Mouse (Mus musculus) forebrain, embryonic 12.5 days (tissue): ENCODE measurements around the gene Rnf114. TPM values are rescaled to one million over a fixed set of nuclear protein-coding genes. Genes with fewer than 3 reads are reported as not detected.
A peak's percentile ranks its signal among the peaks of the same experiment; 100 is the strongest.

Source experiments
- ATAC-seq: fragments of 200-750 bp; cut with Nextera tagmentation; 2 replicates; pipeline ENCODE4 v1.8.0; 2017; ENCODE audit warnings: moderate TSS enrichment; ENCODE audit not compliant: low FRiP score
- H3K27ac ChIP-seq: fragments of 300-500 bp; sonication (generic); 2 replicates; pipeline ENCODE4 v1.5.1; 2016; ENCODE audit warnings: mild to moderate bottlenecking
- H3K27me3 ChIP-seq: fragments of 300-500 bp; sonication (generic); 2 replicates; pipeline ENCODE4 v1.6.1; 2016; ENCODE audit warnings: mild to moderate bottlenecking
- H3K36me3 ChIP-seq: fragments of 300-500 bp; sonication (generic); replicated peaks from 2 replicates; pipeline ENCODE4 v1.6.1; 2016; ENCODE audit warnings: mild to moderate bottlenecking
- H3K4me1 ChIP-seq: fragments of 300-500 bp; sonication (generic); 2 replicates; pipeline ENCODE4 v1.6.1; 2016
- H3K4me2 ChIP-seq: fragments of 300-500 bp; sonication (generic); 2 replicates; pipeline ENCODE4 v1.6.1; 2016; ENCODE audit warnings: mild to moderate bottlenecking, moderate library complexity
- H3K4me3 ChIP-seq: fragments of 300-500 bp; sonication (generic); replicated peaks from 2 replicates; pipeline ENCODE4 v1.5.1; 2016; ENCODE audit warnings: mild to moderate bottlenecking
- H3K9ac ChIP-seq: fragments of 300-500 bp; sonication (generic); 2 replicates; pipeline ENCODE4 v1.6.1; 2016; ENCODE audit warnings: mild to moderate bottlenecking
- H3K9me3 ChIP-seq: fragments of 300-500 bp; sonication (generic); 2 replicates; pipeline ENCODE4 v1.6.1; 2016
- WGBS: fragments of 180-500 bp; shearing (Covaris S2); methylation state at CpG from one replicate; pipeline ENCODE4 v1.1.7; 2016; 5-methylcytosine and 5-hydroxymethylcytosine counted together
- polyA plus RNA-seq: library from polyadenylated mRNA; unstranded; fragments of >200 nt; fragmentation: Nextera tagmentation; extraction: Ambion mirVana; gene quantifications from 2 replicates; pipeline ENCODE4 v1.2.1, GENCODE M21; 2016

Rnf114 gene
- polyA plus RNA-seq, 1 experiment from 2014 or later, result 129 TPM

- H3K4me2 ChIP-seq, result no peak overlapping the region
- no peaks in the 10 kb centered on the region for H3K9me3 ChIP-seq
- H3K27me3 ChIP-seq, result no peaks in the 10 kb centered on the region
- ATAC-seq, result no peak
- H3K4me3 ChIP-seq, result no peak overlapping the region
- H3K27ac ChIP-seq, result no peak overlapping the region
- no peaks in the 10 kb centered on the region for H3K36me3 ChIP-seq
- no peak overlapping the region for H3K9ac ChIP-seq
- WGBS, result 88% methylated on average over 7 of the region's 7 CpGs
- H3K4me1 ChIP-seq, result peaks cover 7% of the 10 kb centered on the region
These were observed 56.5 kb downstream of the Rnf114 start for GRCm38 (mm10) chr2:167548961-167549360.

GRCm38 (mm10) chr2:167550341-167550854 lies 58.0 kb downstream of the Rnf114 start:
- Histone ChIP-seq H3K36me3 (no peaks in the 10 kb centered on the region), H3K9me3 (no peaks in the 10 kb centered on the region), H3K27me3 (no peaks in the 10 kb centered on the region), H3K4me2 (no peak overlapping the region), H3K4me1 (peaks cover 7% of the 10 kb centered on the region), H3K4me3 (no peak overlapping the region), H3K9ac (no peak overlapping the region), H3K27ac (no peak overlapping the region)
- 79% methylated on average over 8 of the region's 8 CpGs for WGBS
- no peak for ATAC-seq

- no peak overlapping the region for H3K27ac ChIP-seq
- WGBS, result 78% methylated on average over 8 of the region's 8 CpGs
These were observed 59.0 kb downstream of the Rnf114 start for GRCm38 (mm10) chr2:167551342-167551920.

GRCm38 (mm10) chr2:167552292-167552691 lies 59.8 kb downstream of the Rnf114 start:
- H3K4me3 ChIP-seq, result no peak overlapping the region

More at GRCm38 (mm10) chr2:167551342-167551920, 59.0 kb downstream of the Rnf114 start:
- ATAC-seq, result no peak
- H3K9me3 ChIP-seq, result no peaks in the 10 kb centered on the region
- no peak overlapping the region for H3K4me2 ChIP-seq
- no peak overlapping the region for H3K4me3 ChIP-seq
- no peak overlapping the region for H3K9ac ChIP-seq
- H3K27me3 ChIP-seq, result no peaks in the 10 kb centered on the region
- no peaks in the 10 kb centered on the region for H3K36me3 ChIP-seq
- H3K4me1 ChIP-seq, result peaks cover 7% of the 10 kb centered on the region

GRCm38 (mm10) chr2:167552927-167553402 lies 60.5 kb downstream of the Rnf114 start:
- H3K9me3 ChIP-seq, result no peaks in the 10 kb centered on the region
- ATAC-seq, result no peak
- no peak overlapping the region for H3K4me2 ChIP-seq
- H3K27ac ChIP-seq, result no peak overlapping the region
- no peaks in the 10 kb centered on the region for H3K36me3 ChIP-seq
- H3K27me3 ChIP-seq, result no peaks in the 10 kb centered on the region
- peaks cover 7% of the 10 kb centered on the region for H3K4me1 ChIP-seq
- H3K9ac ChIP-seq, result no peak overlapping the region
- 24% methylated on average over 11 of the region's 11 CpGs for whole genome bisulfite sequencing
- H3K4me3 ChIP-seq, result no peak overlapping the region

More at GRCm38 (mm10) chr2:167552292-167552691, 59.8 kb downstream of the Rnf114 start:
- Histone ChIP-seq H3K4me2 (no peak overlapping the region), H3K9me3 (no peaks in the 10 kb centered on the region), H3K36me3 (no peaks in the 10 kb centered on the region), H3K27me3 (no peaks in the 10 kb centered on the region), H3K27ac (no peak overlapping the region), H3K4me1 (peaks cover 7% of the 10 kb centered on the region), H3K9ac (no peak overlapping the region)
- ATAC-seq, result no peak
- WGBS, result 88% methylated on average over 4 of the region's 4 CpGs

- no peaks in the 10 kb centered on the region for H3K36me3 ChIP-seq
- 87% methylated on average over 5 of the region's 5 CpGs for WGBS
- H3K4me2 ChIP-seq, result no peak overlapping the region
- H3K9me3 ChIP-seq, result no peaks in the 10 kb centered on the region
- ATAC-seq, result no peak
- H3K27me3 ChIP-seq, result peaks cover 14% of the 10 kb centered on the region
- no peak overlapping the region for H3K27ac ChIP-seq
- peaks cover 21% of the 10 kb centered on the region for H3K4me1 ChIP-seq
- H3K4me3 ChIP-seq, result no peak overlapping the region
- H3K9ac ChIP-seq, result no peak overlapping the region
These were observed 63.3 kb downstream of the Rnf114 start for GRCm38 (mm10) chr2:167555766-167556165.

GRCm38 (mm10) chr2:167559413-167559812 lies 67.0 kb downstream of the Rnf114 start:
- Histone ChIP-seq H3K4me2 (peak overlapping the region; percentile 46), H3K27me3 (peaks cover 19% of the 10 kb centered on the region), H3K9ac (peak overlapping the region; percentile 42; the same call in 1 of the 2 replicates), H3K27ac (0 out of 2 replicates have a peak overlapping the region, but pooled peaks have one; percentile 27), H3K4me1 (peaks cover 26% of the 10 kb centered on the region), H3K9me3 (no peaks in the 10 kb centered on the region), H3K36me3 (no peaks in the 10 kb centered on the region), H3K4me3 (peak overlapping the region; percentile 21)
- ATAC-seq, result no peak
- 10% methylated on average over 27 of the region's 27 CpGs for WGBS

GRCm38 (mm10) chr2:167562101-167562500 lies 69.7 kb downstream of the Rnf114 start:
- Histone ChIP-seq H3K27ac (peak overlapping the region; percentile 63), H3K27me3 (peaks cover 19% of the 10 kb centered on the region), H3K9ac (no peak overlapping the region), H3K36me3 (no peaks in the 10 kb centered on the region), H3K4me3 (no peak overlapping the region), H3K9me3 (no peaks in the 10 kb centered on the region), H3K4me1 (peaks cover 38% of the 10 kb centered on the region), H3K4me2 (no peak overlapping the region)
- 43% methylated on average over 8 of the region's 8 CpGs for WGBS
- ATAC-seq, result no peak

- H3K27ac ChIP-seq, result 0 out of 2 replicates have a peak overlapping the region, but pooled peaks have one; percentile 25
- peaks cover 38% of the 10 kb centered on the region for H3K4me1 ChIP-seq
- no peak overlapping the region for H3K9ac ChIP-seq
- WGBS, result 82% methylated on average over 5 of the region's 5 CpGs
- no peaks in the 10 kb centered on the region for H3K36me3 ChIP-seq
- H3K27me3 ChIP-seq, result peaks cover 19% of the 10 kb centered on the region
- no peak overlapping the region for H3K4me2 ChIP-seq
- H3K4me3 ChIP-seq, result no peak overlapping the region
- no peaks in the 10 kb centered on the region for H3K9me3 ChIP-seq
- no peak for ATAC-seq
These were observed 70.6 kb downstream of the Rnf114 start for GRCm38 (mm10) chr2:167563035-167563434.

- Histone ChIP-seq H3K9me3 (no peaks in the 10 kb centered on the region), H3K4me1 (peaks cover 38% of the 10 kb centered on the region), H3K4me2 (no peak overlapping the region), H3K4me3 (no peak overlapping the region), H3K27me3 (peaks cover 19% of the 10 kb centered on the region), H3K9ac (no peak overlapping the region), H3K36me3 (no peaks in the 10 kb centered on the region), H3K27ac (0 out of 2 replicates have a peak overlapping the region, but pooled peaks have one; percentile 25)
- no peak; the same call in 1 of the 2 replicates for ATAC-seq
- 58% methylated on average over 12 of the region's 12 CpGs for WGBS
These were observed 71.3 kb downstream of the Rnf114 start for GRCm38 (mm10) chr2:167563703-167564102.

- Histone ChIP-seq H3K27ac (no peak overlapping the region), H3K27me3 (peaks cover 13% of the 10 kb centered on the region), H3K4me3 (no peak overlapping the region), H3K9ac (no peak overlapping the region), H3K9me3 (no peaks in the 10 kb centered on the region), H3K4me2 (no peak overlapping the region), H3K4me1 (peaks cover 31% of the 10 kb centered on the region), H3K36me3 (no peaks in the 10 kb centered on the region)
- no peak for ATAC-seq
- WGBS, result 86% methylated on average over 13 of the region's 13 CpGs
These were observed 72.3 kb downstream of the Rnf114 start for GRCm38 (mm10) chr2:167564551-167565311.

GRCm38 (mm10) chr2:167565312-167565656 lies 72.8 kb downstream of the Rnf114 start:
- no peak overlapping the region for H3K4me2 ChIP-seq
- peaks cover 25% of the 10 kb centered on the region for H3K4me1 ChIP-seq
- no peak overlapping the region for H3K4me3 ChIP-seq
- no peaks in the 10 kb centered on the region for H3K9me3 ChIP-seq
- H3K36me3 ChIP-seq, result no peaks in the 10 kb centered on the region
- no peak overlapping the region for H3K9ac ChIP-seq
- H3K27ac ChIP-seq, result no peak overlapping the region
- WGBS, result 90% methylated on average over 3 of the region's 3 CpGs
- no peak for ATAC-seq
- H3K27me3 ChIP-seq, result peaks cover 8% of the 10 kb centered on the region; the same call in 1 of the 2 replicates
